Mouse (Mus musculus) heart, postnatal 0 days (tissue): Measurements from ENCODE around the gene C1qtnf4.

ENCODE experiments used
- CTCF ChIP-seq: IDR thresholded peaks from 2 replicates; pipeline ENCODE4 v1.5.1; 2016; ENCODE audit warnings: antibody characterized with exemption, control low read depth, low read depth
- EP300 ChIP-seq: IDR thresholded peaks from 2 replicates; pipeline ENCODE4 v1.6.1; 2016; ENCODE audit warnings: antibody characterized with exemption, low read depth

DNA sequence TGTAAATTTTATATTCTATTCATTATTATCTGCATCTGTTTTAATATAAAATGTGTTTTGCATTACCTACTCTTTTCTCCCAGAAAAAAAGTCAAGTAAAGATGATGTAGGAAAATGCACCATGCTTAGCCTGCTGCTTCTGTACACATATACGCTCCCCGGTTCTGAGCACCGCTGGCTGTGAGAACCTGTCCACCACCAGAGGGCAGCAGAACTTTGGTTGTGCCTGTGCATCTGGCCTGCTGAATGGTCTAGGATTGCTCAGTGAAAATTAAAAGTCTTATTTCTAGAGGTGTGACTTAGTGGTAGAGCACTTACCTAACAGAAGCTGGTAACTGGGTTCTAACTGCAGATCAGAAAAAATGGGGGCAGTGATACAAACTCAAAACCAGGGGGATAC, 19.1 kb upstream of the C1qtnf4 start:
- TF ChIP-seq CTCF = peak; percentile 95
- TF ChIP-seq EP300 = no peak
